Mouse (Mus musculus) kidney, postnatal 0 days (tissue): ENCODE measurements around the gene Tarsl2. TPM values are rescaled to one million over a fixed set of nuclear protein-coding genes. Genes with fewer than 3 reads are reported as not detected.

ENCODE experiments used
- ATAC-seq: fragments of 200-750 bp; cut with Nextera tagmentation; replicated peaks from 2 replicates; pipeline ENCODE4 v1.8.0; 2017; ENCODE audit warnings: low read depth, moderate number of reproducible peaks, moderate TSS enrichment, moderate library complexity; ENCODE audit not compliant: low FRiP score
- DNase-seq: peaks from one replicate; pipeline ENCODE4 v3.0.0-alpha.2; 2016; ENCODE audit warnings: low spot score
- H3K27ac ChIP-seq: fragments of 300-500 bp; sonication (generic); 2 replicates; pipeline ENCODE4 v1.5.1; 2014; ENCODE audit warnings: mild to moderate bottlenecking
- H3K27me3 ChIP-seq: fragments of 300-500 bp; sonication (generic); 2 replicates; pipeline ENCODE4 v1.6.1; 2014; ENCODE audit warnings: low read length, mixed read lengths; ENCODE audit not compliant: insufficient read depth
- H3K36me3 ChIP-seq: fragments of 300-500 bp; sonication (generic); 2 replicates; pipeline ENCODE4 v1.6.1; 2014; ENCODE audit warnings: low read length, mixed read lengths; ENCODE audit not compliant: insufficient read depth
- H3K4me1 ChIP-seq: fragments of 300-500 bp; sonication (generic); replicated peaks from 2 replicates; pipeline ENCODE4 v1.6.1; 2014; ENCODE audit warnings: antibody characterized with exemption, low read length, mixed read lengths; ENCODE audit not compliant: insufficient read depth
- H3K4me2 ChIP-seq: fragments of 300-500 bp; sonication (generic); 2 replicates; pipeline ENCODE4 v1.6.1; 2014; ENCODE audit warnings: mild to moderate bottlenecking, low read length, moderate library complexity, mixed read lengths
- H3K4me3 ChIP-seq: fragments of 300-500 bp; sonication (generic); replicated peaks from 2 replicates; pipeline ENCODE4 v1.5.1; 2014; ENCODE audit warnings: low read depth, low read length
- H3K9ac ChIP-seq: fragments of 300-500 bp; sonication (generic); 2 replicates; pipeline ENCODE4 v1.6.1; 2014; ENCODE audit warnings: low read depth, low read length
- H3K9me3 ChIP-seq: fragments of 300-500 bp; sonication (generic); replicated peaks from 2 replicates; pipeline ENCODE4 v1.6.1; 2016; ENCODE audit warnings: low read length, inconsistent platforms, mixed read lengths
- CTCF ChIP-seq: IDR thresholded peaks from 2 replicates; pipeline ENCODE4 v1.5.1; 2016; ENCODE audit warnings: antibody characterized with exemption, low read depth, mild to moderate bottlenecking, moderate library complexity
- WGBS: fragments of 180-500 bp; shearing (Covaris S2); extraction: QIAGEN DNeasy Blood & Tissue Kit; methylation state at CpG from one replicate; pipeline ENCODE4 v1.1.7; 2014; 5-methylcytosine and 5-hydroxymethylcytosine counted together
- polyA plus RNA-seq: library from polyadenylated mRNA; unstranded; fragments of >200 nt; fragmentation: Nextera tagmentation; extraction: Ambion mirVana; gene quantifications from 2 replicates; pipeline ENCODE4 v1.2.1, GENCODE M21; 2015

Tarsl2 gene
- polyA plus RNA-seq, result 9.9 and 10.8 TPM in 2 replicates

DNA sequence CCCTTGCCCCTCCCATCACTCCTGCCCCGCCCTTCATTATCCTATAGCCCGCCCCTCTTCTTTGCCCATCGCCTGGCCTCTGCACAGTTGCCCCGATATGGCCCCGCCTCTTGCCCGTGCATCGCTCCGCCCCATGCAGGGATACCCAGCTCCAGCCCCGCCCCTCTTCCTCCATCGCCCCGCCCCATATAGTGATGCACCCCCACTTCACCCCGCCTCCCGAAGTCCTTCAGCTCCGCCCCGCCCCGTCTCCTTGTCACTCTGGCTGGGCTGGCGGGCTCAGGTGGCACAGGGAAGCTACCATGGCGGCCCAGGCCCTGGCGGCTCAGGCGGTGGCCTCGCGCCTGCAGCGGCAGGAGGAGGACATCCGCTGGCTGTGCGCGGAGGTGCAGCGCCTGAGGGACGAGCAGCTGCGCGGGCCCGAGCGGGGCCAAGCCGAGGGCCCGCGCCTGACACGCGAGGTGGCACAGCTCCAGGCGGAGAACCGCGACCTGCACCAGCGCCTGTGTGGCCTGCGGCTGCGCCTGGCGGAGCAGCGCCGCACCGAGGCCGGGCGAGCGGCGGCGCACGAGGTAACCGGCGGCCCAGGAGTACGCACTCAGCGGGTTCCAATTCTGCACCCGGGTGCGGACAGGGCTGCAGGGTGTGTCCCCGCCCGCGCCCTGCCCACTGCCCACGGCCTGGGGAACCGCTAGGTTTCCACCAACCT lies at the start of gene Tarsl2:
Gene Tarsl2, plus strand, starts transcription at position 256 of the 709 bp plus-strand sequence.
- Histone ChIP-seq H3K27ac (peak within 1 kb of the TSS; percentile 55), H3K4me2 (peak within 1 kb of the TSS; percentile 65), H3K9ac (peak within 1 kb of the TSS; percentile 60), H3K4me1 (no peaks in the 10 kb centered on the region), H3K4me3 (peak within 1 kb of the TSS; percentile 49), H3K27me3 (no peaks in the 10 kb centered on the region), H3K36me3 (no peaks in the 10 kb centered on the region), H3K9me3 (no peaks in the 10 kb centered on the region)
- peak; percentile 46; the same call in 1 of the 2 replicates for TF ChIP-seq CTCF
- peak; percentile 97 for ATAC-seq
- WGBS, result under 1% methylated on average over 63 of the region's 64 CpGs
- DNase-seq, result peak; percentile 98

GRCm38 (mm10) chr7:65606124-65606523 lies 38.6 kb upstream of the Tarsl2 start:
- WGBS, result 82% methylated on average over 3 of the region's 3 CpGs
- no peaks in the 10 kb centered on the region for H3K9me3 ChIP-seq
- no peak overlapping the region for H3K4me3 ChIP-seq
- H3K4me1 ChIP-seq, result no peaks in the 10 kb centered on the region
- H3K9ac ChIP-seq, result no peak overlapping the region
- H3K27ac ChIP-seq, result no peak overlapping the region
- no peak for TF ChIP-seq CTCF
- DNase-seq, result no peak
- no peaks in the 10 kb centered on the region for H3K27me3 ChIP-seq
- H3K4me2 ChIP-seq, result no peak overlapping the region
- no peaks in the 10 kb centered on the region for H3K36me3 ChIP-seq
- ATAC-seq, result no peak

- no peak overlapping the region for H3K4me2 ChIP-seq
- no peaks in the 10 kb centered on the region for H3K27me3 ChIP-seq
- no peak overlapping the region for H3K4me3 ChIP-seq
- no peak overlapping the region for H3K27ac ChIP-seq
- no peak for TF ChIP-seq CTCF
- ATAC-seq (no peak), DNase-seq (no peak)
- H3K4me1 ChIP-seq, result no peaks in the 10 kb centered on the region
- no peaks in the 10 kb centered on the region for H3K9me3 ChIP-seq
- no peak overlapping the region for H3K9ac ChIP-seq
- H3K36me3 ChIP-seq, result no peaks in the 10 kb centered on the region
- 68% methylated on average over 5 of the region's 5 CpGs for WGBS
Observed at GRCm38 (mm10) chr7:65607003-65607402, 37.7 kb upstream of the Tarsl2 start.

DNA sequence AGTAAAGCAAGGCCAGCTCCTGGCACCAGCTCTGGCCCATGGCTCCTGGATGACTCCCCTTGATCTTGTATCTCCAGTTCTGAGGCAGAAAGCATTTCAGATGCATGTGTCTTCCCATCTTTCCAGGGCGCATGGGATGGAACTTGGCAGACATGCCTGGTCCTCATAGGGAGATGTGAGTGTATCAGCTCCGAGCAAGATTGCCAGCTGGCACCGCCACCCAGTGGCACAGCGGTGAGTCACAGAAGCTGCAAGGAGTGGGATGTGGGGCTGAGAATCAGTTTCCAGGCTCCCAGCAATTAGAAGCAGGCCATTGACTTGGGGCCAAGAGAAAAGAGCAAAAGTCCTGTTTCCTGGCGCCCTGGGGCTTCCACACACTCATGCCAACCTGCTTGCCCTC lies 34.5 kb upstream of the Tarsl2 start:
- DNase-seq (no peak), ATAC-seq (no peak)
- H3K4me1 ChIP-seq, result no peaks in the 10 kb centered on the region
- H3K9me3 ChIP-seq, result no peaks in the 10 kb centered on the region
- no peak overlapping the region for H3K4me3 ChIP-seq
- TF ChIP-seq CTCF, result peak; percentile 52; the same call in 1 of the 2 replicates
- no peak overlapping the region for H3K4me2 ChIP-seq
- no peaks in the 10 kb centered on the region for H3K27me3 ChIP-seq
- H3K9ac ChIP-seq, result no peak overlapping the region
- WGBS, result 69% methylated on average over 5 of the region's 5 CpGs
- no peak overlapping the region for H3K27ac ChIP-seq
- H3K36me3 ChIP-seq, result no peaks in the 10 kb centered on the region

DNA sequence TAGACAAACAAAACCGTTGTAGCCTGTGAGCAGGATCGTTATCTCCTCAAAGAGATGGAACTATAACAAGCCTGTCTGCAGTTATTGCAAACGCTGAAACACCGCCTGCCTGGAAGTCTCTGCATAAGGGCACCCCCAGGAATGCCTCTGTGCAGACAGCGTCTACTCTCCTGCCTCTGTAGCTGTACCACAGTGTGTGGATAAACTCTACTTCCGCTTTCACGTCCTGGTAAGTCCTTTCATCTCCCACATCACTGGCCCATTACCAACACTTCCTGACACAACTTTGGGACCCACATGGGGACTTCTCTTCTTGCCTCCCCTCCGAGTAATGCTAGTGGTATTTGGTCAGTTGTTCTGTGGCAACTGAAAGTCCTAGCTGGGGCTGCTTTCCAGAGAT lies 34.0 kb upstream of the Tarsl2 start:
- 69% methylated on average over 8 of the region's 8 CpGs for WGBS
- H3K4me3 ChIP-seq, result no peak overlapping the region
- no peaks in the 10 kb centered on the region for H3K27me3 ChIP-seq
- ATAC-seq (no peak), DNase-seq (no peak)
- no peaks in the 10 kb centered on the region for H3K36me3 ChIP-seq
- H3K4me1 ChIP-seq, result no peaks in the 10 kb centered on the region
- no peak overlapping the region for H3K9ac ChIP-seq
- H3K4me2 ChIP-seq, result no peak overlapping the region
- no peak overlapping the region for H3K27ac ChIP-seq
- no peaks in the 10 kb centered on the region for H3K9me3 ChIP-seq
- TF ChIP-seq CTCF, result no peak

DNA sequence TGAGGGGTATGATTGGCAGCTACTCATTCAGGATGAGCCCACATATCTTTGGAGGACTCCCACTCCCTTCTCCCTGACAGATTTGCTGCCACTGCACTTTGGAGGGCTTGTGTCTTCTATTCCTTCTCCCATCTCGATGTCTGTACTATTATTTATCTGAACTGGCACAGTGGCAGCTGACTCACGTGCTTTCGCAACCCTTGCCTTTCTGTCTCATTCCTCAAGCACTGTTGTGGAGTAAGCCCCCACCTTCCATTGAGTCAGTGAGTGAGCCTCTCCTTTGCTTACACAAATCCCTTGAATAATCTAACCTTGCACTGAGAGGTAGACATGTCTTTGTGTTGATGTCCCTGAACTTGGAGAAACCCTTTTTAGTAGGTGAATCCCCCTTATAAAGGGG lies 33.4 kb upstream of the Tarsl2 start:
- 52% methylated on average over 3 of the region's 3 CpGs for WGBS
- Histone ChIP-seq H3K27me3 (no peaks in the 10 kb centered on the region), H3K4me3 (no peak overlapping the region), H3K9me3 (no peaks in the 10 kb centered on the region), H3K4me1 (no peaks in the 10 kb centered on the region), H3K27ac (no peak overlapping the region), H3K36me3 (no peaks in the 10 kb centered on the region), H3K9ac (no peak overlapping the region), H3K4me2 (no peak overlapping the region)
- ATAC-seq (no peak), DNase-seq (no peak)
- TF ChIP-seq CTCF, result no peak
